Mouse (Mus musculus) bone marrow, adult 2 months (tissue): Measurements from ENCODE around the gene Hoxc9.

Experiments
- CTCF ChIP-seq: fragments of 200-500 bp; IDR thresholded peaks from 2 replicates; pipeline ENCODE4 v1.5.1; 2011; ENCODE audit warnings: low read length, control low read depth; ENCODE audit not compliant: control insufficient read depth, insufficient read depth
- POLR2A ChIP-seq: fragments of 200-500 bp; IDR thresholded peaks from 2 replicates; pipeline ENCODE4 v1.6.1; 2011; ENCODE audit warnings: low read depth, mild to moderate bottlenecking, control low read depth, low read length, borderline replicate concordance; ENCODE audit not compliant: control insufficient read depth

DNA sequence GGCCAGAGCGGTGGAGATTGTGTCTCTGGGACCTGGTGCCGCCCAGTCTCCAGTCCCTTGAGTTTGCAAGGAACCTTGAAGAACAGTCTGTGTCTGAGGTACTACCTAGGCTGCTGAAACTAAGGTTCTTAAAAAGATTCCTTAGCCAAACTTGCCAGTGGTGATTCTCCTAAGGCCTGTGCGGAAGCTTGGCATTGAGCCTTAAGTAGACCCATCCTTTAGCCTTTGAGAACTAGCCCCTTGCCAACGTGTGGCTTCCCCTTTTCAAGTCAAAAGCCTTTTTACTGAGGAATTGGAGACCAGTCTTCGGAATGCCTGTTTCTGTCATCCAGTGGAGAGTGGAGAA is 32.8 kb upstream of the Hoxc9 start:
- TF ChIP-seq POLR2A (no peak), CTCF (no peak)
